Mouse (Mus musculus): Measurements from ENCODE around the gene Meis3. TPM values are rescaled to one million over a fixed set of nuclear protein-coding genes. Genes with fewer than 3 reads are reported as not detected.

The Meis3 gene
- polyA plus RNA-seq, 1 experiment: not detected

GRCm38 (mm10) chr7:16175542-16175931, 647 bp downstream of the Meis3 start:
- 1% methylated on average over 10 of the region's 10 CpGs for WGBS
- Histone ChIP-seq H3K4me1 (ENCODE audit: control insufficient read depth, insufficient read depth, low read length) (peaks cover 26% of the 10 kb centered on the region), H3K27ac (ENCODE audit: insufficient read depth, low read depth, low read length) (0 out of 2 replicates have a peak overlapping the region, but pooled peaks have one; percentile 43), H3K4me3 (ENCODE audit: insufficient read depth, low read depth, low read length) (peak overlapping the region; percentile 81)
- TF ChIP-seq POLR2A (IDR thresholded peaks at IDR 0.05; ENCODE audit: insufficient read depth, low read depth, low read length): no peak; the same call in 1 of the 2 replicates
- no peak for TF ChIP-seq CTCF (IDR thresholded peaks at IDR 0.05; ENCODE audit: insufficient read depth, low read depth, low read length)

- TF ChIP-seq POLR2A (IDR thresholded peaks at IDR 0.05; ENCODE audit: insufficient read depth, low read depth, low read length): no peak
- no peak for TF ChIP-seq CTCF (IDR thresholded peaks at IDR 0.05; ENCODE audit: insufficient read depth, low read depth, low read length)
- WGBS: 92% methylated on average over 4 of the region's 4 CpGs
- no peak overlapping the region for H3K27ac ChIP-seq (ENCODE audit: insufficient read depth, low read depth, low read length)
- H3K4me1 ChIP-seq (ENCODE audit: control insufficient read depth, insufficient read depth, low read length): peaks cover 15% of the 10 kb centered on the region
- no peak overlapping the region for H3K4me3 ChIP-seq (ENCODE audit: insufficient read depth, low read depth, low read length)
Observed at GRCm38 (mm10) chr7:16178114-16178513, 3.2 kb downstream of the Meis3 start.

DNA sequence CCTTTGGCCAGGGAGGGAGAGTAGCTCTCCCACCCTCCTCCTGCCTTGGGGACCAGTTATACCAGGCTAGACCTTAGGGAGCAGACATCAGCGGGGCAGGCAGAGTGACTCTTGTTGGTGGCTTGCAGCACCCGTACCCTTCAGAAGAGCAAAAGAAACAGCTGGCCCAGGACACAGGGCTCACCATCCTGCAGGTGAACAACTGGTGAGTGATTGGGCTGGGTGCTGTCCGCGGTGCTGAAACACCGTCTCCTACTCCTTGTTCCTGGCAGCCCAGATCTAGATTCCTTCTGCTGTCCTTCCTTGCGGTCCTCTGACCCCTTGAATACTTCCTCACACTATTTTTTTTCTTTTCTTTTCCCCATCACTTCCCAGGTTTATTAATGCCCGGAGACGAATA, 8.8 kb downstream of the Meis3 start:
- whole genome bisulfite sequencing: 52% methylated on average over 8 of the region's 8 CpGs
- Histone ChIP-seq H3K27ac (ENCODE audit: insufficient read depth, low read depth, low read length) (no peak overlapping the region), H3K4me1 (ENCODE audit: control insufficient read depth, insufficient read depth, low read length) (no peaks in the 10 kb centered on the region), H3K4me3 (ENCODE audit: insufficient read depth, low read depth, low read length) (no peak overlapping the region)
- TF ChIP-seq CTCF (IDR thresholded peaks at IDR 0.05; ENCODE audit: insufficient read depth, low read depth, low read length): no peak
- no peak for TF ChIP-seq POLR2A (IDR thresholded peaks at IDR 0.05; ENCODE audit: insufficient read depth, low read depth, low read length)

DNA sequence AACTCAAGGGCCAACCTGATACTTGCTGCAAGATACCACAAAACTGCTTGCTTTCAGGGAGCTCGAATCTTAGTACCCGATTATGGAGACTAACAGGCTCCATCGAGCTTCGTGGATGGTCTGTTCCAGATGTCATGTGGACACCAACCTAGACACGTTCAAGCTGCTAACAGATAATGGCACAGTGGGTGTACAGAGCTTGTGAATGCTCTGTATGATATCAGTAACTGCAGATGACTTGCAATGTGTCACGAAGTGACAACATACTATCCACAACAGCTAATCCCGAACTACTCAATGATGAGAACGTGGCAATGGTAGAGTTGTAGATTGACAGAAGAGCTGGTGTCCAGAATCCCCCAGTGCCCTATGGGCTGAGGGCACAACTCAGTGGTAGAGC, 12.6 kb downstream of the Meis3 start:
- TF ChIP-seq POLR2A (IDR thresholded peaks at IDR 0.05; ENCODE audit: insufficient read depth, low read depth, low read length): no peak
- no peak for TF ChIP-seq CTCF (IDR thresholded peaks at IDR 0.05; ENCODE audit: insufficient read depth, low read depth, low read length)
- no peaks in the 10 kb centered on the region; the same call in 1 of the 2 replicates for H3K4me1 ChIP-seq (ENCODE audit: control insufficient read depth, insufficient read depth, low read length)
- no peak overlapping the region for H3K27ac ChIP-seq (ENCODE audit: insufficient read depth, low read depth, low read length)
- no peak overlapping the region for H3K4me3 ChIP-seq (ENCODE audit: insufficient read depth, low read depth, low read length)
- 86% methylated on average over 8 of the region's 8 CpGs for WGBS

GRCm38 (mm10) chr7:16192315-16192714, 17.4 kb downstream of the Meis3 start:
- no peaks in the 10 kb centered on the region; the same call in 1 of the 2 replicates for H3K4me1 ChIP-seq (ENCODE audit: control insufficient read depth, insufficient read depth, low read length)
- TF ChIP-seq CTCF (IDR thresholded peaks at IDR 0.05; ENCODE audit: insufficient read depth, low read depth, low read length) (no peak), POLR2A (IDR thresholded peaks at IDR 0.05; ENCODE audit: insufficient read depth, low read depth, low read length) (no peak)
- WGBS: 15% methylated on average over 5 of the region's 5 CpGs
- no peak overlapping the region for H3K27ac ChIP-seq (ENCODE audit: insufficient read depth, low read depth, low read length)
- no peak overlapping the region for H3K4me3 ChIP-seq (ENCODE audit: insufficient read depth, low read depth, low read length)

DNA sequence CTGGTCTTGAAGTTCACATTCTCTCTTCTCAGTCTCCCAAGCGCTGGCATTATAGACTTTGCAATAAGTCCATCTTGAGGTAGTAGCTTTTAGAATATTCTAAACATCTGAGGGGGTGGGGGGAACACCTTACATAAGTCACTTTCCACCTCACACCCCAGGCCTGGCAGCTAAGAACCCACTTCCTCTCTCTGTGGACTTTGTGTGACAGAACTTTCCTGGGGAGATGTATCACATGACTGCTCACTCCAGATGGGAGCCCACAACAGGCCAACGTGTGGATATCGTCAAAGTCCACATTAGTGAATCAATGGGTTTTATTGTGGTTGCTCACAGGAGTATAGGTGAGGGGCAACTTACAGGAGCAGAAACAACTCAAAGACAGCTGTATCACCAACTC, 18.8 kb downstream of the Meis3 start:
- Histone ChIP-seq H3K4me1 (ENCODE audit: control insufficient read depth, insufficient read depth, low read length) (no peaks in the 10 kb centered on the region; the same call in 1 of the 2 replicates), H3K4me3 (ENCODE audit: insufficient read depth, low read depth, low read length) (no peak overlapping the region), H3K27ac (ENCODE audit: insufficient read depth, low read depth, low read length) (no peak overlapping the region)
- 47% methylated on average over 3 of the region's 3 CpGs for WGBS
- TF ChIP-seq POLR2A (IDR thresholded peaks at IDR 0.05; ENCODE audit: insufficient read depth, low read depth, low read length) (no peak), CTCF (IDR thresholded peaks at IDR 0.05; ENCODE audit: insufficient read depth, low read depth, low read length) (no peak)

- H3K4me3 ChIP-seq (ENCODE audit: insufficient read depth, low read depth, low read length): no peak overlapping the region
- TF ChIP-seq POLR2A (IDR thresholded peaks at IDR 0.05; ENCODE audit: insufficient read depth, low read depth, low read length): no peak
- TF ChIP-seq CTCF (IDR thresholded peaks at IDR 0.05; ENCODE audit: insufficient read depth, low read depth, low read length): no peak
- 69% methylated on average over 6 of the region's 6 CpGs for WGBS
- H3K27ac ChIP-seq (ENCODE audit: insufficient read depth, low read depth, low read length): no peak overlapping the region
- no peaks in the 10 kb centered on the region; the same call in 1 of the 2 replicates for H3K4me1 ChIP-seq (ENCODE audit: control insufficient read depth, insufficient read depth, low read length)
Observed at GRCm38 (mm10) chr7:16196616-16197015, 21.7 kb downstream of the Meis3 start.

- WGBS: 74% methylated on average over 5 of the region's 5 CpGs
- no peak overlapping the region for H3K4me3 ChIP-seq (ENCODE audit: insufficient read depth, low read depth, low read length)
- H3K27ac ChIP-seq (ENCODE audit: insufficient read depth, low read depth, low read length): no peak overlapping the region
- no peaks in the 10 kb centered on the region; the same call in 1 of the 2 replicates for H3K4me1 ChIP-seq (ENCODE audit: control insufficient read depth, insufficient read depth, low read length)
- TF ChIP-seq POLR2A (IDR thresholded peaks at IDR 0.05; ENCODE audit: insufficient read depth, low read depth, low read length) (no peak), CTCF (IDR thresholded peaks at IDR 0.05; ENCODE audit: insufficient read depth, low read depth, low read length) (no peak)
Observed at GRCm38 (mm10) chr7:16197166-16197565, 22.3 kb downstream of the Meis3 start.

DNA sequence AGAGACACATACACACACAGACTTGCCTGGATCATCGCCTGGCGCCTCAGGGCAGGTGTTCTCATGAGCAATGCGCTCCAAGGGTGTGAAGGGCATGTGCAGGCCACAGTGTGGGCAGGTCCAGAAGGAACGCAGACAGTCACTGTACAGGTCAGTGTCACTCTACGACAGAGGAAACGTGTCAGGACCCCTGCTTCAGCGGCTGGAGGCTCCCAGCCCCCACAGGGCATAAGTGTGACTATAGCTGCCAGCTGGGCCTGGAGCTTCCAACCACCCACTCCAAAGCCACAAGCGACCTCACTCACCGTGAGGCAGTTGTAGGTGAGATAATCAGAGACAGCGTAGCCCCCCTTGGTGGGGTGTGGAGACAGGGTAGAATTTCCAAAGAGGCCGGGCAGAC, 23.6 kb downstream of the Meis3 start:
- TF ChIP-seq CTCF (IDR thresholded peaks at IDR 0.05; ENCODE audit: insufficient read depth, low read depth, low read length): no peak
- no peak for TF ChIP-seq POLR2A (IDR thresholded peaks at IDR 0.05; ENCODE audit: insufficient read depth, low read depth, low read length)
- WGBS: 92% methylated on average over 11 of the region's 11 CpGs
- Histone ChIP-seq H3K27ac (ENCODE audit: insufficient read depth, low read depth, low read length) (no peak overlapping the region), H3K4me3 (ENCODE audit: insufficient read depth, low read depth, low read length) (no peak overlapping the region), H3K4me1 (ENCODE audit: control insufficient read depth, insufficient read depth, low read length) (no peaks in the 10 kb centered on the region)

- WGBS: 89% methylated on average over 6 of the region's 6 CpGs
- no peak for TF ChIP-seq CTCF (IDR thresholded peaks at IDR 0.05; ENCODE audit: insufficient read depth, low read depth, low read length)
- no peak for TF ChIP-seq POLR2A (IDR thresholded peaks at IDR 0.05; ENCODE audit: insufficient read depth, low read depth, low read length)
- no peak overlapping the region for H3K4me3 ChIP-seq (ENCODE audit: insufficient read depth, low read depth, low read length)
- H3K4me1 ChIP-seq (ENCODE audit: control insufficient read depth, insufficient read depth, low read length): no peaks in the 10 kb centered on the region
- H3K27ac ChIP-seq (ENCODE audit: insufficient read depth, low read depth, low read length): no peak overlapping the region
Observed at GRCm38 (mm10) chr7:16201136-16201535, 26.2 kb downstream of the Meis3 start.

All from olfactory bulb, adult 2 months (tissue).